Mouse (Mus musculus) c-Kit-positive CD71-positive TER-119-positive erythroid progenitor cells, embryonic 14.5 days (primary cell): ENCODE results near the gene Trmt61a.
"Not testable (repeated sequence)": the region's sequence is repeated elsewhere in the genome, so short reads cannot be mapped to it uniquely, and the experiment has no call there.

Source experiments
- DNase-seq: peaks from one replicate; pipeline ENCODE4 v3.0.0-alpha.2; 2013; ENCODE audit warnings: low spot score

Trmt61a gene

DNA sequence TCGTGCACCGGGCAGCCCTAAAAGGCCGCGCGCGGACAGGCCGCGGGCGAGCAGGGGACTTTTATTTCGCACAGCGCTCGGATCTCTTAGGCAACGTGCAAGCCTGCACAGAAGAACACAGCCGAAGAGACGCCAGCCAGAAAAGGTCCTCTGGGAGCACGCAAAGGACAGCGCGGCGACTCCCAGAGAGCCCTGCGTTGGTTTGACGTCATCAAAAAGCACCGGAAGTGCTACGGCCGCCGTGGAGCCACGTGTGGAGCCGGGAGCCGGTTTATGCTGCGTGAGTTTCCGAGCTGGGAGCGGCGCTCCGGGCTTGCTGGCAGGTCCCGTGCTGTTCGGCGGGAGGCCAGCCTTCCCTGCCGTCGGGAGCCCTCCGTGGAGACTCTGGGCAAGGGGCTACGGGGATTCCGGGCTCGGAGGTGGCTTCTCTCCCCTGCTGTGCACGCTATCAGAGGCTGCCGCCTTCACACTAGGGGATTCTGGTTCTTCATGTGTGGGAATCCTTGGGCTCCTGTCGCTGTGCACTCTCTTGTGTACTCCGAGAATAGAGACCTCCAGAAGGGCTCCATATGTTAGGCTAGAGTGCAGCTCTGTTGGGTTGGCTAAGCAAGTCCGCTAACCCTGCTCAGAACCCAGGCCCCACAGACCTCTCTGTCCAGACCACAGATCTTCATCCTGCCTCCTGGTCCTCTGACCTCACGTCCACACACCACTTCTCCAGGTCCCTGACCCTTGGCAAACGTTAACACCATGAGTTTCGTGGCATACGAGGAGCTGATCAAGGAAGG is at the start of gene Trmt61a:
TSS of gene Trmt61a (plus strand) at position 224 of the 788 bp plus-strand sequence.
- peak; percentile 89 for DNase-seq

GRCm38 (mm10) chr12:111648061-111648645 is 29.8 kb upstream of the Trmt61a start:
- peak; percentile 46 for DNase-seq

DNA sequence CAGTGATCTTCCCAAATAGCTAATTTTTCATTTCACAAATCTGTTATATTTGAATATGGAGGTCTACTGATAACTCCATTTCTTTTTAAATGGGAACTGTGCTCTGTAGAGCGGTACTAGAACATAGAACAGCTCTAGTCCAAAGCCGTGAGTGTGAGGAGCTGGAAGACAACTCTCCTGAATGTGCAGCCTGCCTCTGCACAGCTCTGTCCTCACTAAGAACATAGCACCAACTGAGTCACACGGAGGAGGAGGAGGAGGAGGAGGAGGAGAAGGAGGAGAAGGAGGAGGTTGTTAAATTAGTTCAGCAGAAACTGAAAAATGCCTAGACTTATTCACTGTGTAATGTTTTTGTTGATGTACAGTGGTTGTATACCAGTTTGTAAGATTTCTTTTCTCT is 25.0 kb upstream of the Trmt61a start:
- no peak for DNase-seq

GRCm38 (mm10) chr12:111653434-111653833 is 24.5 kb upstream of the Trmt61a start:
- DNase-seq = peak; percentile 49

GRCm38 (mm10) chr12:111655695-111656094 is 22.2 kb upstream of the Trmt61a start:
- DNase-seq = no peak

- no peak for DNase-seq
These were observed 18.6 kb upstream of the Trmt61a start for GRCm38 (mm10) chr12:111659331-111659730.

GRCm38 (mm10) chr12:111660628-111661027 is 17.3 kb upstream of the Trmt61a start:
- DNase-seq = no peak

DNA sequence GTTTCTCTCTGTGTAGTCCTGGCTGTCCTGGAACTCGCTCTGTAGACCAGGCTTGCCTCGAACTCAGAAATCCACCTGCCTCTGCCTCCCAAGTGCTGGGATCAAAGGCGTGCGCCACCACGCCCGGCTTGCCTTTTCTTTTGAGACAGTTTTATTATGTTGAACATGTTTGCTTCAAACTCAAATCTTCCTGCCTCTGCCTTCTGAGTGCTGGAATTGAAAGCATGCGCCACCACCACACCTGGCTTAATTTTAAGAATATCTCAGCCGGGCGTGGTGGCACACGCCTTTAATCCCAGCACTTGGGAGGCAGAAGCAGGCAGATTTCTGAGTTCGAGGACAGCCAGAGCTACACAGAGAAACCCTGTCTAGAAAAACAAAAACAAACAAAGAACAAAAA is 16.4 kb upstream of the Trmt61a start:
- DNase-seq = not testable (repeated sequence)

GRCm38 (mm10) chr12:111663228-111664143 is 14.4 kb upstream of the Trmt61a start:
- DNase-seq = no peak

- no peak for DNase-seq
These were observed 13.7 kb upstream of the Trmt61a start for GRCm38 (mm10) chr12:111664144-111664634.

DNA sequence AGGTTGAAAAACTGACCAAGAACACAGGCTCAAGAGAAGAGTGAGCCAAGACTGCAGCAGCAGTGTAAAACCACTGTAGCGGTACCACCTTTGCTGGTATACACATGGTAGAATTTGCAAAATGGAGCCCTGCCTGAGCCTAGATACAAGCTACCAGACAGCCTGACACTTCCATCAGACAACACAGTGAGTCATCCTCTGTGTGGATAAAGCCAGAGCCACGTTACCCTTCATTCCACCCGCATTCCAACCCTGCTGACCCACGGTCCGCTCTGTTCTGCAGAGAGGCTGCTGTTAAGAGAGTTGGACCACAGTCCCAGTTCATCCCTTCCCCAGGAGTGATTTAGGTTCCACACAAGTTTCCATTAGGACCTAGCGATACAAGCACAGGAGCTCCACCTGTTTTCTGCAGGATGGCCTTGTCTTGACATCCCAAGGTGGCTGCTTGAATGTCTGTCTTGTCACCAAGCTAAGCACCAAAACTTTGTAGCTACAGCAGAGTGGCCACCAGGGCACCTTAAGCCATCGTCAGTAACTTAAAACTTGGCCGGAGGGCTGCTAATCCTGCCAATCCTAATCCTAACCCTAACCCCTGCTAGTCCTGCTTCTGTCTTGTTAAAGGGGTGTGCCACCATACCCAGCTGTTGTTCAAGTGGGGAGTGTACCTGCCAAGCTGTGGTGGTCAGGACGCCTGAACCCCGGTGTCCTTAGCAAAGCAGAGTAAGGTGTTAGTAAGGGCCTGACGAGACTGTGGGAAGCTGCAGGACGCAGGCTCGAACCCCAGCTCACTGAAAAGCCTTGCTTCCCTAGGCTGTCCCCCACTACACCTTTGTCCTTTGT is 12.6 kb upstream of the Trmt61a start:
- no peak for DNase-seq

- no peak for DNase-seq
These were observed 11.5 kb upstream of the Trmt61a start for GRCm38 (mm10) chr12:111666380-111666779.

DNA sequence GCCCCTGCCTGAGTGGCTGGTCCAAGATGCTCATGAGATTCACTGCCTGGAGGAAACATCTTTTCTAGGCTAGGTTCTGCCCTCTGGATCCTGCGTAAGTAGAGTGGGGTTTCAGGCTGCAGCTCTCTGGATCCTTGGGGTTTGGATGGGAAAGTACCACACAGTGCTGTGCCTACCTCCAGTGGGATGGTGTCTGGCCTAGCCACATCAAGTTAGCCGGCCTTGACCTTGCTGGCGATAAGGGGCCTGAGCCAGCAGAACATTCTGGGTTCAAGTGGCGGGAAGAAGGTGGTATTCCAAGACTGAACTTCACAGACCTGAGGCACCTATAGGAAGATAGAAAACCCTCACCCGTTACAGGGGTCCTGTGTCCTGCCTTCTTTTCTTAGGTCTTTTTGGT is 10.5 kb upstream of the Trmt61a start:
- no peak for DNase-seq

DNA sequence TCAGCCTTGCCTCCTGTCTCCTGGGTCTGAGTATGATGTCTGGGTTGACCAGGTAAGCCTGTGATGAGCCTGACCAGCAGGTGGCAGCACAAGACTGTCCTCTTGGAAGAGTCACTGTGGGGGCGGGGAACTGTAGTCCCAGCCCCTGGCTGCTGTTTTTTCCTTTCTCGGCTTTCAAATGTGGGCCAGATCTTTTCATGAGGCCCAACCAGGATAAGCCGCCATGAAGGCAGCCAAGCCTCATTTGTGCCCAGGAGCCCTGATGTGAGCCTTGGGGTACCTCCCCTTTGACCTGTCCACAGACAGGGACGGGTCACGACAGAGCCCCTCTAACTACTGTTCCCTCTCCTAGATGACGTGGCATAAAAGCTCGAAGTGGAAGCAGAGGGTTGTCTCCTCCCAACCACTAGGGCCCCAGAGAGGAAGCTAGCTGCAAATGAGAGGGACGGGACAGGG is 9.4 kb upstream of the Trmt61a start:
- DNase-seq = peak; percentile 84

DNA sequence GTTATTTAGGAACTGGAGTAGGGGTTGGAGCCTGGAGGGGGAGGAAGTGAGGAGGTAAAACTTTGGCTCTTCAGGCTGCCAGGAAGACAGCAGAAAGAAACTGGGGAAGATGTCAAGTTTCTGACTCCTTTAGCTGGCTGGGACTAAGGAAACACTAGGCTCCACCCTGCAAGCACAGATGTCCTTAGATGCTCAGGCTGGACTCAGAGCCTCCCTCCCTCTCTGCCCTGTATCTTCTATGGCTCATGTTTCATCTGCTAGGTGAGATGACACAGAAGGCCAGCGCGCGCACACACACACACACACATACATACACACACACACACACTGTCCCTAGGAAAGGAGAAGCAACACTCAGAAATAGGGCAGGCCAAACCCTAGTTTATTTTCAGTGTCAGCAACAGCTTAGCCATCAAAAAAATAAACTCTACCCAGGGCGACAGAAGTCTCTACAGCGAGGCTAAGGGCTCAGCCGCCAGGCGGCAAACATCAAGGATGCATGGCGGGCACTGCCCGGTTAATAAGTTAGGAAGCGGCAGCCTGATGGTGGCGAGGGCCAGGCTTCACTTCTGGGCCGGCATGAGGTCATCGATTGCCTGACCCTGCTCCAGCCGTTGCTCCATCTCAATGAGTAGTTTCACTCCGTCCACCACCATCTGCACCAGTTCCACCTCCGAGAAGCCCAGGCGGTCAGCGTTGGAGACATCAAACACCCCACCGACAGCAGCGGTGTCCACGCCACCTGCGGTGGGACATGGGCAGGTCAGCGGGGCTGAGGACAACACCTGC is 8.7 kb upstream of the Trmt61a start:
- no peak for DNase-seq

DNA sequence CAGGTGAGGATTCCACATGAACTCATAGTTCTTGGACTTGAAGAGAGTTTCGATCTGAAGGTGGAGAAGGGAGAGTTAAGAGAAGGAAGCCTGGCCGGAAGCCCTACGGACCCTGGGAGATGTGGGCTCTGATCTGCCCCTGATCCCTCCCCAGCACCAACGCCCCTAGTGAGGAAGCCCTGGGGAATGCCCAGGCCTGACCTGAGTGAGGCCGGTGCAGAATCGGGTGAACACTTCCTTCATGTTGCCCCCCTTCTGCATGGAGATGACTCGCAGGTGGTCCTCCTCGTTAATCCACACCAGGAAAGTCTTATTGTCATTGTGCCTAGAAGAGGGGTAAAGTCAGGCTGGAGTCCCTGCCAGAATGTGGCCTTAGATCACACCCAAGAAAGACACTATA is 7.9 kb upstream of the Trmt61a start:
- no peak for DNase-seq

- no peak for DNase-seq
These were observed 7.4 kb upstream of the Trmt61a start for GRCm38 (mm10) chr12:111670371-111670971.

DNA sequence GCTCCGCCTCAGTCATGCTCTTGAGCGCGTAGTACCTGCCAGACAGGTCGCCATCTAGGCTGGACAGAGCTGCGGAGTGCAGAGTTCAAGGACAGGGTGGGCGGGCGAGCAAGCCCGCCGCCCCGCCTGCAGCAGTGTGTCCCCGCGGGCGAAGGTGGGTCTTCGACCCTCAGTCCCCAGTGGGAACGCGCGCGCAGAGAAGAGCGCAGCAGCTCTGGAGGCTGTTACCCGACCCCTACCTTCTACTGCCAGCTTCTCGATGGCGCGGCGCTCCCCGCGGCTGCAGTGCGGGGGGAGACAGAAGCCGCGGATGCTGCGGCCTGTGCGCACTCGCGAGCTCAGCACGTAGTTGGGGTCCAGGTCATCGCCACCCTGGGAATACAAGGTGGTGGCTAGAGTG is 6.9 kb upstream of the Trmt61a start:
- DNase-seq = no peak

DNA sequence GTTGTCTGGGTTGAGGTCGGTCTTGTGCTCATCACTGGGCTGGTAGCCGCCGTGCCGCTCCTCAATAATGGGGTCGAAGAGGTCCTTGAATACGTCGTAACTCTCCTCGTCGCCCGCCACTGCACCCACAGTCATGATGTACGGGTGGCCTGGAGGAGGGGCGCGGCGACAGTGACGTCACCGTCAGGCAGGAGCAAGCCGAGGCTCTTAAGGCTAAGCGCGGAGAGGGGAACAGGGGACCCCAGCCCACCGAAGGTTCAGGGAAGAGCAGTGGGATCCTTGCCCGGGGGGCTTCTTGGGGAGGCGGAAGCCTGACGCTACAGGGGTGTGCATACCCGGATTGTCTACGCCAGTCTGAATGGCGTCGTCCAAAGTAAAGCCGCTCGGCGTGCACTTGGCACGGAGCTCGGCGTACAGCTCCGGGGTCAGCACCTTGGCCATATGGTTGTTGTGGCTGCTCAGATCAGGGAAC is 6.4 kb upstream of the Trmt61a start:
- no peak for DNase-seq

DNA sequence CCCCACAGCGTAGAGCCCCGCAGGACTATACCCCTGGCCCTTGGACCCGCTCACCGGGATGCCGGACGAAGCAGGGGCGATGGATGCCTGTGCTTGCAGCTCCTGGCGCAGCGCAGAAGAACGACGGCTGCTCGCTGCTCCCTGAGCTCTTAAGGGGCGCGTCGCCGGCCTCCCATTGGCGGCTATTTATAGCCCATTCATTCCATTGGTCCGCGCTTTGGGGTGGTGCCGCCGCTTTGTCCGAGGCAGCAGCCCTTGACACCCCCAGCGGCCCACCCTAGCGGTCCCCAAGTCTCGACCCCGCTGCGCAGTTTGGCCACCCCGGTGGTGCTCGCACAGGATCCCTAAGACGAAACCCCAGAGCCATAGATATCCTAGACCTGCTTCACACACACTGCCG is 5.7 kb upstream of the Trmt61a start, which contains the start of gene Ckb:
TSS of gene Ckb (minus strand) at position 163 of the 400 bp plus-strand sequence.
- no peak for DNase-seq
